Mouse (Mus musculus) neural tube, embryonic 11.5 days (tissue): Measurements from ENCODE around the gene Rnf181. TPM values are rescaled to one million over a fixed set of nuclear protein-coding genes. Genes with fewer than 3 reads are reported as not detected.

Experiments
- ATAC-seq: fragments of 200-750 bp; cut with Nextera tagmentation; 2 replicates; pipeline ENCODE4 v1.8.0; 2017; ENCODE audit warnings: moderate number of reproducible peaks, mild to moderate bottlenecking, moderate TSS enrichment, moderate library complexity; ENCODE audit not compliant: insufficient read depth, low FRiP score, low TSS enrichment
- DNase-seq: peaks from one replicate; pipeline ENCODE4 v3.0.0-alpha.2; 2015; ENCODE audit warnings: low spot score
- H3K27ac ChIP-seq: fragments of 300-500 bp; sonication (generic); 2 replicates; pipeline ENCODE4 v1.5.1; 2014; ENCODE audit warnings: low read depth, mild to moderate bottlenecking, low read length
- H3K27me3 ChIP-seq: fragments of 300-500 bp; sonication (generic); 2 replicates; pipeline ENCODE4 v1.6.1; 2014; ENCODE audit warnings: mild to moderate bottlenecking, low read length, mixed read lengths; ENCODE audit not compliant: control insufficient read depth, insufficient read depth
- H3K36me3 ChIP-seq: fragments of 300-500 bp; sonication (generic); 2 replicates; pipeline ENCODE4 v1.6.1; 2014; ENCODE audit warnings: mild to moderate bottlenecking, low read length, moderate library complexity, mixed read lengths; ENCODE audit not compliant: control insufficient read depth, insufficient read depth
- H3K4me1 ChIP-seq: fragments of 300-500 bp; sonication (generic); 2 replicates; pipeline ENCODE4 v1.6.1; 2014; ENCODE audit warnings: low read length, mixed read lengths; ENCODE audit not compliant: control insufficient read depth, insufficient read depth
- H3K4me2 ChIP-seq: fragments of 300-500 bp; sonication (generic); 2 replicates; pipeline ENCODE4 v1.6.1; 2014; ENCODE audit warnings: low read depth, mild to moderate bottlenecking, moderate library complexity
- H3K4me3 ChIP-seq: fragments of 300-500 bp; sonication (generic); 2 replicates; pipeline ENCODE4 v1.5.1; 2014; ENCODE audit warnings: low read depth, low read length
- H3K9ac ChIP-seq: fragments of 300-500 bp; sonication (generic); 2 replicates; pipeline ENCODE4 v1.6.1; 2014; ENCODE audit warnings: mild to moderate bottlenecking, low read length
- H3K9me3 ChIP-seq: fragments of 300-500 bp; sonication (generic); 2 replicates; pipeline ENCODE4 v1.6.1; 2016; ENCODE audit warnings: low read length; ENCODE audit not compliant: control insufficient read depth
- WGBS: fragments of 180-500 bp; shearing (Covaris S2); extraction: QIAGEN DNeasy Blood & Tissue Kit; methylation state at CpG from one replicate; pipeline ENCODE4 v1.1.7; 2014; 5-methylcytosine and 5-hydroxymethylcytosine counted together
- polyA plus RNA-seq: library from polyadenylated mRNA; unstranded; fragments of >200 nt; fragmentation: Nextera tagmentation; extraction: Ambion mirVana; gene quantifications from 2 replicates; pipeline ENCODE4 v1.2.1, GENCODE M21; 2014

The Rnf181 gene
- polyA plus RNA-seq = 106 and 114 TPM in 2 replicates

DNA sequence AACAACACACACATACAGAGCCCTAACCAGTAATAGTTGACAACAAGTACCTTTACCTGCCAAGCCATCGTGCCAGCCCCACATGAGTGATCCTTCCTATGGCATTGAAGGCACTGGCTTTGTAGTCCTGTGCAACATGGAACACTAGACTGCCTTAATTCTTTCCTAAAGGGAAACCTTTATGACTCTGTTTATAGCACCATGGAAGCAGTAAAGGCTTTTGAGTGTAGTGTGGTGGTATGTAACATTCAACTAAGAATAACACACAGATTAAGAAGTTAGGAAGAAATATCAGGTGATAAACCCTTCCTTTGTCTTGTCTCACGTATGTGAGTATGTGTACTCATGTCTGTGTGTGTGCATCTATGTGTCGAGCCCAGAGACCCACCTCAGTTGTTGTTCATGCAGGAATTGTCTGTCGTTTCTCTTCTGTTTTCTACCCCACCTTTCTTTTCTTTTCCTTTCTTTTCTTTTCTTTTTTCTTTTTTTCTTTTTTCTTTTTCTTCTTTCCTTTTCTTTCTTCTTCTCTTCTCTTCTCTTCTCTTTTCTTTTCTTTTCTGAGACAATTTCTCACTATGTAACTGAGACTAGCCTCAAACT lies at the start of gene Rnf181:
TSS of gene Rnf181 (minus strand) at position 113 of the 600 bp plus-strand sequence.
- no peak for ATAC-seq
- H3K4me1 ChIP-seq = no peaks in the 10 kb centered on the region
- H3K27ac ChIP-seq = no peak within 1 kb of the TSS
- 79% methylated on average over 4 of the region's 4 CpGs for WGBS
- H3K27me3 ChIP-seq = no peaks in the 10 kb centered on the region
- H3K4me3 ChIP-seq = no peak within 1 kb of the TSS
- H3K4me2 ChIP-seq = no peak within 1 kb of the TSS
- H3K9ac ChIP-seq = no peak within 1 kb of the TSS
- H3K9me3 ChIP-seq = no peaks in the 10 kb centered on the region
- H3K36me3 ChIP-seq = no peaks in the 10 kb centered on the region
- no peak for DNase-seq

DNA sequence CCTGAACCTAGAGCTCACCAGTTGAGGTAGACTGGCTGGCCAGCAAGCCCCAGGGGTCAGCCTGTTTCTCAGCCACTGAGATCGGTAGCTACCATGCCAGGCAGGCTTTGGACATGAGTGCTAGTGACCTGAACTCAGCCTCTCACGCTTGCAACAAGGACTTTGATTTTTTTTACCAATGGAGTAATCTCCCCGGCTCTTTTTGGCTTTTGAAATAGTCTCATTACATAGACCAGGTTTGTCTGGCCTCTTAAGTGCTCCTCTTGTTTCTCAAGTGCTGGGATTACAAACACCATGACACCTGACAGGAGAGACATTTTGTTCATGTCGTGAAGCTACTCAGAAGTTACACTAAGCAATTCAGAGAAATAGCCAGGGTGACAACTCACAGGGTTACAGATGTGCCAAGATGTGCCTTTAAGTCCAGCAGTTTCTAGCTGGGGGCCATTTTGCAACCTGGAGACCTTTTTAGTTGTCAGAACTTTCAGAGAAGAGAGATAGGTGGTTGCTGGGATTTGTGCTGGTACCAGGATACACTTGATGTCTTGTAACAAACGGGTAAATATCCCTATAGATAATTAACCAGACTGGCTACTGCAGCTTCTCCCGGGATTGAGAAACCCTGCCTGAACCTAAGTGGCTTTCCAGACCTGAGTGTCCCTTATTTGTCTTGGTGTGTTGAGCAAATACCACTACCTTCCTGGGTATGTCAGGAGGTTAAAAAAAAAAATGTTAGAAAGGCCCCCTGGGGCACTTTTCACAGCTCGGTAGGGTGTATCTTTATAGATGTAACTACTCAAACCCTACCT lies 49.4 kb upstream of the Rnf181 start:
- ATAC-seq (no peak), DNase-seq (no peak)
- Histone ChIP-seq H3K9ac (no peak overlapping the region), H3K27ac (no peak overlapping the region), H3K36me3 (no peaks in the 10 kb centered on the region; the same call in none of the 2 replicates), H3K4me2 (no peak overlapping the region), H3K9me3 (no peaks in the 10 kb centered on the region), H3K4me3 (no peak overlapping the region), H3K27me3 (no peaks in the 10 kb centered on the region), H3K4me1 (peaks cover 2% of the 10 kb centered on the region; the same call in 1 of the 2 replicates)
- WGBS = 87% methylated on average over 7 of the region's 7 CpGs

GRCm38 (mm10) chr6:72415181-72415580 lies 48.4 kb upstream of the Rnf181 start:
- Histone ChIP-seq H3K9ac (no peak overlapping the region), H3K27me3 (no peaks in the 10 kb centered on the region), H3K9me3 (no peaks in the 10 kb centered on the region), H3K36me3 (no peaks in the 10 kb centered on the region; the same call in none of the 2 replicates), H3K4me1 (peaks cover 2% of the 10 kb centered on the region; the same call in 1 of the 2 replicates), H3K4me3 (no peak overlapping the region), H3K4me2 (peak overlapping the region; percentile 53), H3K27ac (no peak overlapping the region)
- DNase-seq (no peak), ATAC-seq (no peak)
- WGBS = 90% methylated on average over 5 of the region's 5 CpGs

DNA sequence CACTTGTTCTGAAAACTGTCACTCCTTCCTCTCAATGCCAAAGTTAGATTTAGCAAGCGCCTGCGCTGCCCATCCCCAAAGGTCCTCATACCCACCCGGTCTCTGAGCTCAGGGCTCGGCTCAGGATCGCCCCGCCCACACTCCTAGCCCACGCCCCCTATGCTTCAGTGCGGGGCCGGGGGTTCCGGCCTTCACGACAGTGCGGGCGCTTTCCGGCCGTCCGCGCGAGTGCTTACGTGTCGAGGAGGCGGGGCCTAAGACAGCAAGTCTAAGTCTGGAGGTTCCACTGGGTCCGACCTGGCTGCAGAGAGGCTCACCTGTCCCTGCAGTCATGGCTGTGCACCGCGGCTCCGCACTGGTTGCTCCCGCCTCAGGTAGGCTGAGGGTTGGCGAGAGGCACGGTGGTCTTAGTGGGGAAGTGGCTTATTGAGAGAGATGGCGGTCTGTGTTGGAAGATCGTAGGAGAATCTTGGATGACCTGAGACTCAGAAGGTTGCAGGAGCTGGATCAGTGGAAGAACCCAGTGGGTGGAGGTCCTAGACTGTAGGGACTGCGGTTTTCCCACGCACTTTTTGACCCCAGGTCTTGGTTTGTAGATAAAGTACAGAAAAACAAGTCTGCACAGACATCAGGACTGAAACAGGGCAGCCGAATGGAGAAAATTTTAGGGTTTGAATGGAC lies 47.5 kb upstream of the Rnf181 start, which contains the start of gene Ggcx:
TSS of gene Ggcx (plus strand) at position 233 of the 681 bp plus-strand sequence.
- peak; percentile 95 for ATAC-seq
- no peaks in the 10 kb centered on the region for H3K27me3 ChIP-seq
- H3K4me3 ChIP-seq = peak within 1 kb of the TSS; percentile 68
- H3K9ac ChIP-seq = peak within 1 kb of the TSS; percentile 77
- peak within 1 kb of the TSS; percentile 53 for H3K4me2 ChIP-seq
- peaks cover 2% of the 10 kb centered on the region; the same call in 1 of the 2 replicates for H3K4me1 ChIP-seq
- H3K9me3 ChIP-seq = no peaks in the 10 kb centered on the region
- whole genome bisulfite sequencing = 2% methylated on average over 33 of the region's 33 CpGs
- no peak within 1 kb of the TSS for H3K27ac ChIP-seq
- H3K36me3 ChIP-seq = no peaks in the 10 kb centered on the region; the same call in 1 of the 2 replicates
- peak; percentile 98 for DNase-seq

GRCm38 (mm10) chr6:72410518-72410917 lies 43.8 kb upstream of the Rnf181 start:
- H3K4me3 ChIP-seq = no peak overlapping the region
- no peak overlapping the region for H3K9ac ChIP-seq
- no peak for ATAC-seq
- H3K27me3 ChIP-seq = no peaks in the 10 kb centered on the region
- no peaks in the 10 kb centered on the region for H3K36me3 ChIP-seq
- DNase-seq = no peak
- H3K9me3 ChIP-seq = no peaks in the 10 kb centered on the region
- no peak overlapping the region for H3K27ac ChIP-seq
- WGBS = 92% methylated on average over 7 of the region's 7 CpGs
- H3K4me1 ChIP-seq = peaks cover 2% of the 10 kb centered on the region; the same call in 1 of the 2 replicates
- H3K4me2 ChIP-seq = no peak overlapping the region

GRCm38 (mm10) chr6:72410003-72410402 lies 43.2 kb upstream of the Rnf181 start:
- H3K4me1 ChIP-seq = peaks cover 1% of the 10 kb centered on the region; the same call in 1 of the 2 replicates
- H3K4me3 ChIP-seq = no peak overlapping the region
- H3K9ac ChIP-seq = no peak overlapping the region
- H3K4me2 ChIP-seq = no peak overlapping the region
- H3K27me3 ChIP-seq = no peaks in the 10 kb centered on the region
- no peaks in the 10 kb centered on the region for H3K9me3 ChIP-seq
- 32% methylated on average over 1 of the region's 1 CpGs for WGBS
- ATAC-seq (no peak), DNase-seq (peak; percentile 9)
- H3K27ac ChIP-seq = no peak overlapping the region
- no peaks in the 10 kb centered on the region for H3K36me3 ChIP-seq

DNA sequence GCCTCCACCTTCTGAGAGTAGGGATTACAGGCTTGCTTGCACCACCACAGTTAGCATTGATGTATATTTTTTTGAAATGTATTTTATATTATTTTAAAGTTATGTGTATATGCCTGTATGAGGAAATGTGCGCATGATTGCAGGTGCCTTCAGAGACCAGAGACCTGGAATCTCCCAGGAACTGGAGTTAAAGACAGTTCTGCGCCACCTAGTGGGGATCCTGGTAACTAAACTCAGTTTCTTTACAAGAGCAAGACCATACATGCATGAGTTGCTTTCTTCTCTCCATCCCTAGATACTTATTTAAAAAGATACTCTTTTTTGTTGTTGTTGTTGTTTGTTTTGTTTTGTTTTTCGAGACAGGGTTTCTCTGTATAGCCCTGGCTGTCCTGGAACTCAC lies 42.8 kb upstream of the Rnf181 start:
- H3K4me2 ChIP-seq = no peak overlapping the region
- H3K27me3 ChIP-seq = no peaks in the 10 kb centered on the region
- H3K4me1 ChIP-seq = no peaks in the 10 kb centered on the region
- WGBS = 21% methylated on average over 3 of the region's 3 CpGs
- DNase-seq (peak; percentile 54), ATAC-seq (no peak)
- H3K9ac ChIP-seq = no peak overlapping the region
- no peak overlapping the region for H3K27ac ChIP-seq
- H3K36me3 ChIP-seq = no peaks in the 10 kb centered on the region
- no peaks in the 10 kb centered on the region for H3K9me3 ChIP-seq
- no peak overlapping the region for H3K4me3 ChIP-seq

- no peak for ATAC-seq
- 7% methylated on average over 5 of the region's 5 CpGs for WGBS
Observed at GRCm38 (mm10) chr6:72407119-72407518, 40.4 kb upstream of the Rnf181 start.

More at GRCm38 (mm10) chr6:72407119-72407518, 40.4 kb upstream of the Rnf181 start:
- no peak overlapping the region for H3K4me3 ChIP-seq
- no peaks in the 10 kb centered on the region for H3K4me1 ChIP-seq
- H3K4me2 ChIP-seq = no peak overlapping the region
- DNase-seq = peak; percentile 88
- no peak overlapping the region for H3K9ac ChIP-seq
- H3K9me3 ChIP-seq = no peaks in the 10 kb centered on the region
- H3K36me3 ChIP-seq = no peaks in the 10 kb centered on the region
- no peak overlapping the region for H3K27ac ChIP-seq
- H3K27me3 ChIP-seq = no peaks in the 10 kb centered on the region
